Comparison of ENCODE assay signal across 24 mouse cellular contexts in genomic region chr14:105793010-105793702, GRCm38 (mm10).
A peak's percentile ranks its signal among the peaks of the same experiment; 100 is the strongest.
DNase-seq lines count a peak whose midpoint lies in the region; ATAC-seq and TF ChIP-seq lines count a peak whose summit lies in the region.
"Had no signal": no experiment of that assay in that cellular context is flagged by ENCODE, and none has a peak within 500 bp of the region (broad histone marks: within the 10 kb centered on the region; RNA-seq: fewer than 3 reads in every experiment).

No protein-coding gene starts in this region.

- no peak overlapping the region for H3K27ac ChIP-seq in intestine, embryonic 15.5 days
- H3K27ac ChIP-seq: embryonic facial prominence, embryonic 10.5 days; embryonic facial prominence, embryonic 13.5 days; forebrain, embryonic 12.5 days; hindbrain, embryonic 12.5 days; hindbrain, embryonic 15.5 days had no signal

- no peaks in the 10 kb centered on the region for H3K9me3 ChIP-seq in intestine, embryonic 15.5 days
- H3K9me3 ChIP-seq: embryonic facial prominence, embryonic 10.5 days; embryonic facial prominence, embryonic 13.5 days; forebrain, embryonic 12.5 days; hindbrain, embryonic 12.5 days; hindbrain, embryonic 15.5 days had no signal

- ATAC-seq in intestine, embryonic 15.5 days: peak; percentile 92
- ATAC-seq: activated CD4-positive, CD25-positive, alpha-beta regulatory T cell, adult 4 months; forebrain, embryonic 16.5 days had no signal

- H3K4me1 ChIP-seq in intestine, embryonic 15.5 days (replicated peaks): no peaks in the 10 kb centered on the region
- H3K4me1 ChIP-seq: embryonic facial prominence, embryonic 10.5 days; embryonic facial prominence, embryonic 13.5 days; forebrain, embryonic 12.5 days; hindbrain, embryonic 12.5 days; hindbrain, embryonic 15.5 days had no signal

- DNase-seq in kidney, postnatal 36 days: peak; percentile 9 to 35
- no peak for DNase-seq in kidney, adult 18-20 months
- no peak for DNase-seq in ovary, postnatal 36 days (ENCODE audit: low spot score)
- DNase-seq: adrenal gland, adult 8-10 months; adrenal gland, postnatal 25 days; cerebellum, adult 11-12 months; cerebellum, adult 8-10 months; cerebellum, postnatal 10 days; cerebellum, postnatal 36 days; embryo, embryonic 11 days; gastrocnemius, postnatal 10 days; gastrocnemius, postnatal 36 days had no signal

- no peaks in the 10 kb centered on the region for H3K79me3 ChIP-seq in C2C12 (ENCODE audit: low read depth)

- WGBS in intestine, embryonic 15.5 days: 66% methylated on average over 4 of the region's 4 CpGs

- no peaks in the 10 kb centered on the region for H3K79me2 ChIP-seq in C2C12 (ENCODE audit: control insufficient read depth, insufficient read depth)
- no peaks in the 10 kb centered on the region for H3K79me2 ChIP-seq in myocyte (ENCODE audit: control insufficient read depth, insufficient read depth)

- H3K36me3 ChIP-seq in C2C12 (ENCODE audit: control insufficient read depth, insufficient read depth): no peaks in the 10 kb centered on the region
- no peaks in the 10 kb centered on the region for H3K36me3 ChIP-seq in intestine, embryonic 15.5 days
- no peaks in the 10 kb centered on the region for H3K36me3 ChIP-seq in myocyte (ENCODE audit: control insufficient read depth, insufficient read depth)
- H3K36me3 ChIP-seq: embryonic facial prominence, embryonic 10.5 days; embryonic facial prominence, embryonic 13.5 days; forebrain, embryonic 12.5 days; hindbrain, embryonic 12.5 days; hindbrain, embryonic 15.5 days had no signal

- H3K27me3 ChIP-seq in C2C12 (ENCODE audit: control insufficient read depth, insufficient read depth, insufficient read length) (no peaks in the 10 kb centered on the region), myocyte (ENCODE audit: control insufficient read depth, insufficient read depth, insufficient read length) (no peaks in the 10 kb centered on the region)
- no peaks in the 10 kb centered on the region for H3K27me3 ChIP-seq in intestine, embryonic 15.5 days (replicated peaks)
- H3K27me3 ChIP-seq: embryonic facial prominence, embryonic 13.5 days; forebrain, embryonic 12.5 days; hindbrain, embryonic 12.5 days; hindbrain, embryonic 15.5 days had no signal

- no peak overlapping the region for H3K9ac ChIP-seq in intestine, embryonic 15.5 days
- H3K9ac ChIP-seq: embryonic facial prominence, embryonic 13.5 days; forebrain, embryonic 12.5 days; hindbrain, embryonic 12.5 days; hindbrain, embryonic 15.5 days had no signal

- no peak overlapping the region for H3K4me2 ChIP-seq in intestine, embryonic 15.5 days (replicated peaks)
- H3K4me2 ChIP-seq in myocyte (ENCODE audit: low read depth): no peak overlapping the region
- H3K4me2 ChIP-seq: embryonic facial prominence, embryonic 13.5 days; forebrain, embryonic 12.5 days; heart, embryonic 11.5 days; hindbrain, embryonic 12.5 days; hindbrain, embryonic 15.5 days had no signal

- no peak for TF ChIP-seq CTCF in C2C12 (IDR thresholded peaks at IDR 0.05; ENCODE audit: control insufficient read depth, insufficient read depth, insufficient read length)

- TF ChIP-seq POLR2A in myocyte (IDR thresholded peaks at IDR 0.05; ENCODE audit: insufficient read length, low read depth): no peak

- H3ac ChIP-seq in C2C12 (ENCODE audit: control insufficient read depth, insufficient read length, low read depth): no peak overlapping the region
- H3ac ChIP-seq in myocyte (ENCODE audit: control insufficient read depth, insufficient read length): no peak overlapping the region

- no peak overlapping the region for H3K4me3 ChIP-seq in C2C12 (ENCODE audit: insufficient read depth, poor library complexity, severe bottlenecking)
- no peak overlapping the region for H3K4me3 ChIP-seq in intestine, embryonic 15.5 days (replicated peaks)
- H3K4me3 ChIP-seq in myocyte: no peak overlapping the region
- H3K4me3 ChIP-seq: embryonic facial prominence, embryonic 10.5 days; embryonic facial prominence, embryonic 13.5 days; erythroblast, embryonic 14.5 days; forebrain, embryonic 12.5 days; hindbrain, embryonic 12.5 days; hindbrain, embryonic 15.5 days had no signal

TF ChIP-seq in C2C12, 6 proteins besides CTCF, POLR2A, EP300 and RAD21:
- no peak for TF ChIP-seq MYOD1 (IDR thresholded peaks at IDR 0.05; ENCODE audit: control insufficient read depth, insufficient read length, low read depth)
- TF ChIP-seq FOSL1 (IDR thresholded peaks at IDR 0.05; ENCODE audit: insufficient read depth, low read length, poor library complexity, severe bottlenecking): no peak
- no peak for TF ChIP-seq USF1 (IDR thresholded peaks at IDR 0.05; ENCODE audit: low read depth)
- no peak for TF ChIP-seq MYOG (IDR thresholded peaks at IDR 0.05; ENCODE audit: control insufficient read depth, extremely low read depth, insufficient read length)
- TF ChIP-seq CEBPB (IDR thresholded peaks at IDR 0.05; ENCODE audit: low read depth): peak; percentile 6
- no peak for TF ChIP-seq MAX (IDR thresholded peaks at IDR 0.05)

TF ChIP-seq in myocyte, 11 proteins besides CTCF, POLR2A, EP300 and RAD21:
- no peak for TF ChIP-seq MYOD1 (IDR thresholded peaks at IDR 0.05; ENCODE audit: control insufficient read depth in 1 of 3, insufficient read length in 2 of 3, low read depth in 2 of 3)
- TF ChIP-seq CEBPB (IDR thresholded peaks at IDR 0.05; ENCODE audit: insufficient read depth, poor library complexity, severe bottlenecking): peak; percentile 39; the same call in 1 of the 2 replicates

Comparison
In these comparisons a context has a peak if more than half of its experiments do, and no peak if none do; other contexts are left out.
1. DNase-seq: peak in kidney, postnatal 36 days (2 of 2); none in kidney, adult 18-20 months (single experiment) and ovary, postnatal 36 days (single experiment).